Mouse (Mus musculus): Measurements from ENCODE around the gene Flrt1. TPM values are rescaled to one million over a fixed set of nuclear protein-coding genes. Genes with fewer than 3 reads are reported as not detected.

Flrt1 gene
- total RNA-seq, 2 experiments from 2014 or later, result 0.61 to 0.99 TPM

DNA sequence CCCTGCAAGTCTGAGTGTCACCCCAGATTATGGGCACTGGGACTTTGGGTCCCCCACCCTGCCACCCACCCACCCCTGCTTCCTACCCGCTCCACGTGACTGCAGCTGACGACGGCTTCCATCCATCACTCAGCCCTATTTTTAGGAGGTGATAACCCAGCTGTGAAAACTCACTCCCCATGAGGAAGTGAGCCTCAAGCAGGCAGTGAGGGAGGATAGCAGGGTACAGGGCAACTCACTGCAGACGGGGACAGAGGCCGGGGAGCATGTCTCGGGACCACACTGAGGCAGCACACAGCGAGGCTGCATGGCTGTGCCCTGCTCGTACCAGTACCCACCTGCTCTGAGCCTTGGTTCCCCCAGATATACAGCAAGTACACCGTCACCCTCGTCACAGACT lies 24.8 kb upstream of the Flrt1 start:
- no peak for DNase-seq

DNA sequence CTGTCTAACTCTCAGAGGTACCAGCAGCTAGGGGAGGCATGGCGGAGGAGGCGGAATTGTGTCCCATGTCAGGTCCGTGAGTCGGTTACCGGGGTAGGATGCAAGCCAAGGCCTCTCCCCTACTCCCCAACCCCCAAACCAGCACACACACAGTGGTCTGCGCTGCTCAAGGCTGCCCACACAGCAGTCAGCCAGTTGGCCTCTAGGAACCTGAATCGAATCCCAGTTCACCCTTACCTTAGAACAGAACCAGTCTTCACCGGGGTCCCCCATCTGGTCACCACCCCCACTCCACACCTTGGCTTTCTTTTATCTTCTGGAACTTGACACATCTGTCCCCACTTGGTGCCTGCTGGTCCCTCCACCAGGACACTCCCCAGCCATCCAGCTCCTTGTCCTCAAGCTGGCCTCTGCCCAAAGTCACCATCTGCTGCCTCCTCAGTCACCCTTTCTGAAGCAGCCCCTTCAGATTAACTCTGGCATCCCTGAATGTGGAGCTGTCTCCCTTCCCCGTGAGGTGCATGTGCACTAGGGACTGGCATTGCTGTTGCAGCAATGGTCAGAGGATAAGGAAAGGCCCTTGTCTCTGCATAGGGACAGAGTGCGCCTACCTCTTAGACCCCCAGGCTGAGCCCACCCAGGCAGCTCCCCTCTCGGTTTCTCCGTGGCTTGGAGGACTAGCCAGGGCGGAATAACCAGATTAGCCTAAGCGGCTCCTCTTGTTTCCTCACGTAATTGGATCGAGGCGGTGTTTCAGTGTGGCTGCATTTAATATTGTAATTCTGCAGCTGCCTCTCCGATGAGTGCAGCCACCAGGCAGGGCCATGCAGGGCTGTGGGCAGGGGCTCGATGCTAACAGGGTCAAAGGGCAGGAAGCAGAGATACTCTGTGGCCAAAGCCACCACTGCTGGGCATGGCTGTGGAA lies 23.3 kb upstream of the Flrt1 start:
- DNase-seq, result no peak

GRCm38 (mm10) chr19:7126933-7127332 lies 21.4 kb upstream of the Flrt1 start:
- DNase-seq, result no peak

- no peak for DNase-seq
Measured at GRCm38 (mm10) chr19:7126209-7126608, 20.7 kb upstream of the Flrt1 start.

GRCm38 (mm10) chr19:7125526-7126156 lies 20.1 kb upstream of the Flrt1 start:
- DNase-seq, result no peak

GRCm38 (mm10) chr19:7122698-7123306 lies 17.3 kb upstream of the Flrt1 start:
- DNase-seq, result no peak

GRCm38 (mm10) chr19:7122277-7122676 lies 16.7 kb upstream of the Flrt1 start:
- no peak for DNase-seq

GRCm38 (mm10) chr19:7121252-7121651 lies 15.7 kb upstream of the Flrt1 start:
- peak; percentile 38 for DNase-seq

GRCm38 (mm10) chr19:7117653-7118307 lies 12.3 kb upstream of the Flrt1 start:
- no peak for DNase-seq

GRCm38 (mm10) chr19:7117141-7117540 lies 11.6 kb upstream of the Flrt1 start:
- no peak for DNase-seq

- no peak for DNase-seq
Measured at GRCm38 (mm10) chr19:7116038-7116731, 10.7 kb upstream of the Flrt1 start.

GRCm38 (mm10) chr19:7113574-7113973 lies 8.0 kb upstream of the Flrt1 start:
- DNase-seq, result no peak

- no peak for DNase-seq
Measured at GRCm38 (mm10) chr19:7112628-7113027, 7.1 kb upstream of the Flrt1 start.

- no peak for DNase-seq
Measured at GRCm38 (mm10) chr19:7111710-7112109, 6.2 kb upstream of the Flrt1 start.

GRCm38 (mm10) chr19:7111309-7111708 lies 5.8 kb upstream of the Flrt1 start:
- no peak for DNase-seq

DNA sequence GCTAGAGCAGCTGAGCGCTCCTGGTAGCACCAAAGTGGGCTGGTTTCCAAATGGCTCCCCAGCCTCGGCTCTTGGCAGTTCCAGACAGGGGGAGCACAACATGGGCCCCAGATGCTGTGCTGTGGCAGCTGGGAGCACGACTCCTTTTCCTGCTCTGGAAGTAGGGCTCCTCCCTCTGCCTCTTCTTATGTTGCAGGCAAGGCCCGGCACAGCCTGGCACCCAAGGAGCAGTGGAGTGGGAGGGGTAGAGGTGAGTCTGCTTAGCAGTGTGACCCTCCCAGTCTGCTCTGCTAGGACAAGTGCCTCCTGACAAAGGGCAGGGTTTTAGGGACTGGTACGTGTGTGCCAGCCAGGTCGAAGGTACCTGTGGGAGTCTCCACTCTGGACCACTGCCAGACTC lies 5.3 kb upstream of the Flrt1 start:
- DNase-seq, result no peak

GRCm38 (mm10) chr19:7110097-7110496 lies 4.6 kb upstream of the Flrt1 start:
- no peak for DNase-seq

DNA sequence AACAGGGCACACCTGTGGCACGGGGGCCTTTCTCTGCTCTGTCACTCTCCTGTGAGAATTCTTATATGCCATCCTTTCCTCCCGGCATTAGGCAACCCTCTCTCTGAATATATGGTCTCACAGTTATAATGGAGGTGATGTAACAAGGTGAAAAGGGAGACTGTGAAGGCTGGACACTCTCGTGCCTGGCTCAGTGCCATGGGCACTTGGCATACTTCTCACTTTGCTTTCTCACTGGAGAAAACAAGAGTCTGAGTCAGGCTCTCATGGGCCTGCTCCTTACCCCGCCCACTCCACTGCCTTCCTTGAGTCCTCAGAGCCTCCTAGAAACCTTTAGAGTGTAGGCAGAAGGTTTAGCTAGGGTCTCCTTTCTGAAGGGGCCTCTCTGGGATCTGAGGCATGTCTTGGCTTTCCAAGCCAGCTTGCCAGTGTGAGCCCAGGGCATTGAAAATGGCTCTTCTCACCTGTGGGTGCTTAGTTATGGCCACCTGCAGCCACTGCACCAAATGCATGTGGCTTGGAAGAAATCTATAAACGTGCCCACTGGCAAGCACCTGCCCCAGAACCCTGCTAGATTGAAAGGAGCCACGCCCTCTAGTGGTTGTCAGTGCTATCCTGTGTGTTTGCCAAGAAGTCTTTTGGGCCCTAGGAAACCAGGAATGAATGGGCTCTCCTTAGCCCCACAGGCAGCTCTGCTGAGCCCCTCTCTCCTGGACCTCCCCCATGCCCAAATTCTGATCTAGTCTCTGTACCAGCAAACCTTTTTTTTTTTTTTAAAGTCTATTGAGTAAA lies 2.8 kb upstream of the Flrt1 start:
- no peak for DNase-seq

GRCm38 (mm10) chr19:7107174-7107573 lies 1.6 kb upstream of the Flrt1 start:
- DNase-seq, result no peak

GRCm38 (mm10) chr19:7106566-7106965 lies 1.0 kb upstream of the Flrt1 start:
- no peak for DNase-seq

DNA sequence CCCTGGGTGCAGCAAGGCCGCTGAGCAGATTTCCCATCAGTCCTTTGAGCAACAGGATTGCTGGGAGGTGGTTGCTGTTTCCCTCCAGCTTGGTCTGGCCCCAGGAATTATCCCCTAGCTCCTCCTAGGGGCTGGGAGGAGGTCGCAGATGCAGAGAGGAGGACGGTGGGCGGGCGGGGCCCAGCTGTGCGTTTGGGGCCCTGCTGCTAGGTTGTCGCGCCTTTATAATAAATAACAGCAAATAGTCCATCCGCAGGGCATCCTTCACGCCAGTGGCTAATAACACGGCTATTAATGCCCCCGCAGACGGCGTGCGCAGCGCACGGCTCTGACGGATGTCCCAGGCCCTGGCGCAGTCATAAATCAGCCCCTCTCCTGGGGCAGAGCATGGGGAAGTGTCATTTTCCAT lies 1.5 kb downstream of the Flrt1 start:
- peak; percentile 53 for DNase-seq

Data from gastrocnemius, postnatal 10 days (tissue).